Mouse (Mus musculus) ovary, postnatal 14 days (tissue): ENCODE measurements around the gene Itpk1.
"Not testable (repeated sequence)": the region's sequence is repeated elsewhere in the genome, so short reads cannot be mapped to it uniquely, and the experiment has no call there.

ENCODE experiments used
- DNase-seq: peaks from one replicate; pipeline ENCODE4 v3.0.0; 2022; ENCODE audit warnings: low spot score

Gene Itpk1

GRCm38 (mm10) chr12:102660906-102661651 lies 43.7 kb downstream of the Itpk1 start:
- DNase-seq = no peak

- no peak for DNase-seq
These were observed 51.7 kb downstream of the Itpk1 start for GRCm38 (mm10) chr12:102653003-102653402.

GRCm38 (mm10) chr12:102652420-102652819 lies 52.3 kb downstream of the Itpk1 start:
- no peak for DNase-seq

GRCm38 (mm10) chr12:102651871-102652270 lies 52.9 kb downstream of the Itpk1 start:
- no peak for DNase-seq

- DNase-seq = no peak
These were observed 53.3 kb downstream of the Itpk1 start for GRCm38 (mm10) chr12:102651401-102651800.

DNA sequence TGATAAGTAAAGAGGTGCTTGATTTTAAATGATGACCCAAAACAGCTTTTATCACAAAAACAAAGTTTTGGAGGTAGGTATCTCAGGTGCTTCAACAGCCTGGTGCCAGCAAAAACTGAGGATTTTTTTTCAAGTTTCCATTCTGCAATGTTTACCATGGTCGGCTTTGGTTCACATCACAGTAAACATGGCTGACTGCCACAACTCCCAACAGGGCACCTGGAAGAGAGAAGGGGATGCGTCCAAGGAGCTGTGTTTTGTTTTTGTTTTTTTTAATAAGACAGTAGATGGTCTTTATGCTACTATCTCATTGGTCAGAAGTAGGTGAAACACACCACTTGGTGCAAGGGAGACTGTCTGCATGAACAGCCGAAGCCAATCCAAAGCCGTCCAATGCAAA lies 54.1 kb downstream of the Itpk1 start:
- DNase-seq = no peak

DNA sequence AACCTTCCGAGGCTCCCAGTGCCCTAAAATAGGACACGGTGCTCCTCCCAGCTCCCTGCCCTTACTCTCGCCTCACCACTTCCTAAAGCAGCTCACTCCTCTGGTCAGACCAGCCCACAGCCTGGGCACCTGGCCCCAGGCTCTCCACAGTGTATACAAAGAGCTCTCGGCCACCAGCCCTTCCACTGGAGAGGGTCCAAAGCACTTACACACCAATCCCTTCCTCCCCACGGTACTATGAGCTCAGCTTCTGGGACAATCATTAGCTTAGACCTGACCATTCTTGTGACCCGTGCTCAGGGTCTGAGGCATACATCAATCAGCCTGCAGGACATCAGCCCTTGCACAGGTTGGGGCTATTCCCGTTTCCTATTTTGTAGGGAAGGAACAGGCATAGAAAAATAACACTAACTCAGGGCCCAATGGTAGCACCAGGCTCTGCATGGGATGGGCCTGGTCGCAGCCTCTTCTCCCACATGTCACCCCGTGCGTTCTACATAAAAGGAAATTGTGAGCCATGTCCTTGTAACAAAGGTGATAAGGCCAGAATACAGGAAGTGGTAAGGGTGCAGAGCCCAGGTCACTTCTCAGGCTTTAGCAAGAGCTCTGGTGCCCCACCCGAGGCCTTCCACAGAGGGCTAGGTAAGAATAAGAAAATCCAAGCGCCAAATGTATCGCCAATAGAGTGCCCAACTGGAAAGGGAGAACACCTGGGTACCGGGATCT lies 56.7 kb downstream of the Itpk1 start:
- DNase-seq = no peak

DNA sequence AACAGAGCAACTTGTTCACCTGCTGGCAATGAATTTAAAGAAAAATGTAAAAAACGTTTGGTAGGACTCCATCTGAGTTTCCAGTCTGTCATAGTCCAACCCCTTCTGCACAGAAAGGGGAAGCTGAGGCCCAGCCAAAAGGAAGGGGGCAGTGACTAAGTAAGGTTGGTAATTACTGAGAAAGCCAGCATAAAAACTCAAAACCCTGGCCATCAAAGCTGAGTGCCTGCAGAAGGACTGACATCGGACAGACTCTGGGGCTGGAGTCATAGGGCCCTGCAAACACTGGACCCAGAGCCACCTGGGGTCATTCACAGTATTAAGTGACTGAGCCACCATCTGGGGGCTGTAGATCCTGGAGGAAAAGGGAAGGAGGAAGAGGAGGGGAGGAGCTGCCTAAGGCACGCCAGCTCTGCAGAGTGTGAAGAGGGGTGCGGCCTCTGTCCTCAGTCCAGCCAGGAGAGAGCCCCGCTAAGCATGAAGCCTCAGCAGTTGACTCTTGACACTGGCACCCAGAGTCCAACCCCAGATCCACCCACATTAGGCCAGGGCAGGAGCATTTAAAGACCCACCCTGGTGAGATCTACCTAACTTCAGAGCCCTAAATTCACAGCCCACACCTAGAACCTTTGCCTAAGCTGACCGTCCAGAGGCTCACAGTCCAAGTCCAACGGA lies 58.0 kb downstream of the Itpk1 start:
- no peak for DNase-seq

DNA sequence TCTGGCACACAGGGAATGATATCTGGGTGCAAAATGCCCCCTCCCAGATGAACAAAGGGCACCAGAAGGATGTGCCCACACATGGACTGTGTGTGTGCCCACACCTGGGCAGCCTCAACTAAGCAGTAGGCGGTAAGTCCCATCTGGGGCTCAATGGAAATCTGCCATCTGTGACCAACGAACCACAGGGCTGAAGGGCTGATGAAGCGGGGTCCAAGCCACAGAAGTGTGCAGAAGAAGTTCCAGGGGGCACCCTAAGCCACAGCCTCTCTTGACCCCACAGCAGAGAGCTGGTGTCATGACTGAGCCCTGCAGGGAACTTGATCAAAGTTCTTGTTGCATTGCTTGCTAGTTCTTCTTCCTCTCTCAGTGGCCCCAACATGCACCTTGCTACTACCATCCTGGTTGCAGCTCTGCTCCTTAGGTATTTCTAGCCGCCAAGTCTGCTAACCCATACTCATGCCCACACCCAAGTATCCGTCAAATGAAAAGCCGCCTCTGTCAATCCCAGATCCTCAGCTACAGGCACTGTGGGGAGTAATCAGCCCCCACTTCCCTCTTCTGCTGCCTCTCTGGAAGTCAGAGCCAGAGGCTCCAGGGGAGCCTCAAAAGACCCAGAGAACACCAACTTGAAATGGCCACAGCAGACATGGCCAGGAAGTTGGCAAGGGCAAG lies 58.7 kb downstream of the Itpk1 start:
- no peak for DNase-seq

- DNase-seq = peak; percentile 61
These were observed 61.4 kb downstream of the Itpk1 start for GRCm38 (mm10) chr12:102643316-102643715.

DNA sequence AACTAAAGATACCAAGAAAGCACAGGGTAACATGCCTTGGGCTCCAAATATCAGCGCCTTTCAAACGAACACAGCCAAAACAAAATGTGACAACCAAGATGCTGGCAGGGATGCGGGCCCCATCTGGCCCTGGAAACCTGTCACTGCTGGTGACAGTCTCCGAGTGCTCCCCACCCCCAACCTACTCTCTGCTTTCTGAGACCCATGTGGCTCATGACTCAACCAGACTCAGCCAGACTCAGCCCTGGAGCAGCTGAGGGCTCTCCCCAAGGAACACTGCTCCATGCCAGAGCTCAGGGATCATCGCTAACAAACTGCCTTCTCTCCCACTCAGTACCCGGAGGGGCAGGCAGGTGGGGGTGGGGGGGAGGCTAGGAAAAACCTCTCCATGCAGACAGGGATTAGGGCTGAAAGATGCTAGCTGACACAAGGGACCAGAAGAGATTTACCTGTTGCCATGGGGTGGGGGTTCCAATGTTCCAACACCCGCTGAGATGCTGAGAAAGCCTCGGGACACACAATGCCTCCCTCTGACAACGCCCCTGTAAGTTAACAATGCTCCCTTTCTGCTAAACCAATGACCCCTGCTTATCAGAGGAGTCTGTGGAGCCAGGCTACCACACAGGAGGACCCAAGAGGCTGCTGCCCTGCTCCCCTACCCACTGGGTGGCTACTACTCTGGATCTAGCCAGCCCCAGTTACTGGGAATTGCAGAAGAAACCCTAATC lies 64.1 kb downstream of the Itpk1 start:
- no peak for DNase-seq

GRCm38 (mm10) chr12:102638878-102639277 lies 65.9 kb downstream of the Itpk1 start:
- no peak for DNase-seq

DNA sequence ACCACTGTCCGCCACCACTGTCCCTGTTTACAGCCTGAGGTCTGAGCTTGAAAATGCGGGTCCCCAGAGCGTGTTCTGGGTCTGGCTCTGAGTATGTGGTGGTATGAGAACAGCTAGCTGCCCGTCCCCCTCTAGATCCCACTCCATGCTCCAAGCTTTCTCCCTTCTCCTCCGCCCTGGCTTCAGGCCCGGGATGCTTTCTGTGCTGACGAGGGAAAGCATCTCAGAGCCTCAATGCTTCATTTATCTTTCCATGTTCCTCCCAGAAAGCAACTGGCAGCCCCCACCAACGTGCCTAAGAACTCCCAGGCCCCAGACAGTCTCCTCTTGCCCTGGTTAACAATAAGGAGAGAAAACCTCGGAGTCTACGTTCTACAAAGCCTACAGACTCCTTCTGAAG lies 67.5 kb downstream of the Itpk1 start:
- DNase-seq = no peak

- DNase-seq = no peak
These were observed 70.2 kb downstream of the Itpk1 start for GRCm38 (mm10) chr12:102634436-102635050.

DNA sequence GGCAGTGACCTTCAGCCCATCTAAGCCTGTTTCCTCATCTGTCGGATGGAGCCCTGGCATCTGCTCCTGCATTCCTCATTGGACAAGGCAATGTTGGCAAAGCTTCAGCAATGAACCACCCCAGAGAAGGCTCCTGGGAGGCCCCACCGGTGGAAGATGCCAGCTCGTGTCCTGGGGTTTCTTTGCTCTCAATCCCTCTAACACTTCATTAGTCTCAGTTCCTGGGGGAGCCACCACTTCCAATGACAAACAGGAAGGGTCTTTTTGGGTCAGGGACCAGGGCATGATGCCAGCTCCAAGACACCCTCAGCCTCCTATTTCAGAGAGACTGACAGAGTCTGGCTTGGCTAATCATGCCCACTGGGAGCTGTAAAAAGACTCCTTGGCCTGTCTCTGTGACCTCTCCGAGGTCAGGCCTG lies 71.6 kb downstream of the Itpk1 start:
- DNase-seq = no peak

DNA sequence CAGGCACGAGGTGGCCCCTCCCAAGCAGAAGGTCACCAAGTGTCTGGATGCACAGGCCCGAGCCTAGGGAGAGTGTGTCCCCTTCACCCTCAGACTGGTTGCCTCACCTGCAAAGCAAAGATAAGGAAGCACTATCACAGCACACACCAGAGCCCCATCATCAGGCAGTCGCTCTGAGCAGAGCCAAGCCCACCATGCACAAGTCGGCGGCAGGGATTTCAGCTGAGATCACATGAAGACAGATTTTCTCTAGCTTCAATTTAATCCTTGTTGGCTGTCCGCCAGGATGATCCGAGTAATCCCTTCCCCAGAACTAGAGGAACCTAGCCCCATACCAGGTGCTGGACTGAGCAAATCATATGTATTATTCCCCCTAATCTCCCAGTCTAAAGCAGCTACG lies 73.0 kb downstream of the Itpk1 start:
- DNase-seq = no peak

GRCm38 (mm10) chr12:102630471-102630870 lies 74.3 kb downstream of the Itpk1 start:
- not testable (repeated sequence) for DNase-seq

DNA sequence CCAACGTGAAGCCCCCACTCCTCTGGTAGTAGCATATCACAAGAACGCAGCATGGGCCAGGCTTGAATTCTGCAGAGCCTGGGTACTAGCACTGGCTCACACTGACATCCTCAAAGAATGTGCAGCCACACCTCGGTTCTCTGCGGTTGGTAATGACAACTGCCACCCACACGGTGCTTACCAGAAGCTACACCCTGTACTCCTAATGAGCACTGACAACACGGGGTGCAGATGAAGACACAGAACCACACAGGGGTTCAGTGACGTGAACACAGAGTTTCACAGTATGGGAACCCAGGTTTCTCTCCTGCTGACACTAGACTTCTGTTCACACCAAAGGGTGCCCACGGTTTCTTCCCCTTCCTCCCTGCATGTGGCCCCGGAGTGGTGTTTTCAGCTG lies 76.5 kb downstream of the Itpk1 start:
- DNase-seq = no peak

GRCm38 (mm10) chr12:102627545-102627944 lies 77.2 kb downstream of the Itpk1 start:
- DNase-seq = no peak

DNA sequence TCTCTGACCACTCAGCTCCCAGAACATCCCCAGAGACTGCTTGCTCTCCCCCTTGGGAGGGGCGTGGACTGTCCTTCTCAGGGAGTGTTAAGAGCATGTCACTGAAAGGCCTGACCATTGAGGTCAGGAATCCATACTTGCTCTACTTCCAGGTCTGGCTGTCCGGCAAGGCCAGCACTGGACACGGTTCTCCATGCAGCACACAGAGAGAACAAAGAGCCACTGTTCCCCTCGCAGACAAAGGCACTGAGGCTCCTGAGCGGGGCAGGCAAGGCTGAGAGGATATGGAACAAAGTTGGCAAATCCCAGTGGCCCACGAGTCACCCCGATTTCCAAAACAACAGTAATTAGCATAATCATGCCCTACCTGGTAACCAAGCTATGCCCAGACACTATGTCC lies 77.9 kb downstream of the Itpk1 start:
- DNase-seq = no peak

- no peak for DNase-seq
These were observed 79.0 kb downstream of the Itpk1 start for GRCm38 (mm10) chr12:102625717-102626116.
